ENCODE assay signal across 8 mouse cellular contexts in genomic region chr6:146409692-146410426, GRCm38 (mm10).
DNase-seq lines count a peak whose midpoint lies in the region; ATAC-seq lines count a peak whose summit lies in the region.

No protein-coding gene starts in this region.

- H3K27me3 ChIP-seq in hindbrain, embryonic 11.5 days (ENCODE audit: control insufficient read depth, insufficient read depth, low read length) = no peaks in the 10 kb centered on the region

- no peaks in the 10 kb centered on the region for H3K9me3 ChIP-seq in hindbrain, embryonic 11.5 days (ENCODE audit: control insufficient read depth, low read length)

- H3K9ac ChIP-seq in hindbrain, embryonic 11.5 days (ENCODE audit: low read depth, low read length) = no peak overlapping the region

- 23% methylated on average over 10 of the region's 10 CpGs for WGBS in hindbrain, embryonic 11.5 days

- H3K27ac ChIP-seq in hindbrain, embryonic 11.5 days (ENCODE audit: low read depth, low read length) = no peak overlapping the region

- H3K4me2 ChIP-seq in hindbrain, embryonic 11.5 days (replicated peaks; ENCODE audit: low read depth, low read length) = no peak overlapping the region

- no peaks in the 10 kb centered on the region for H3K36me3 ChIP-seq in hindbrain, embryonic 11.5 days (ENCODE audit: control insufficient read depth, insufficient read depth, low read length)

- peak; percentile 97 for DNase-seq in NIH3T3 (ENCODE audit: low read depth)
- DNase-seq in cerebellum, adult 9-10 months = peak; percentile 72
- DNase-seq in frontal cortex, adult 2 months (ENCODE audit: extremely low spot score in 1 of 2, low spot score in 1 of 2) = peak; percentile 41 to 87
- DNase-seq in hindbrain, embryonic 11.5 days (ENCODE audit: low spot score) = peak; percentile 85
- peak; percentile 88 for DNase-seq in layer of hippocampus, postnatal 10 days (ENCODE audit: low spot score in 2 of 2)
- peak; percentile 90 for DNase-seq in lung, postnatal 10 days
- peak; percentile 64 for DNase-seq in ovary, postnatal 36 days (ENCODE audit: low spot score)
- peak; percentile 86 for DNase-seq in thymus, postnatal 25 days

- no peaks in the 10 kb centered on the region for H3K4me1 ChIP-seq in hindbrain, embryonic 11.5 days (replicated peaks; ENCODE audit: control insufficient read depth, insufficient read depth, low read length)

- no peak overlapping the region for H3K4me3 ChIP-seq in hindbrain, embryonic 11.5 days (ENCODE audit: low read depth, low read length)

- ATAC-seq in hindbrain, embryonic 11.5 days (ENCODE audit: low FRiP score) = peak; percentile 73
